In genomic region chr4:4983474-4984194, GRCm38 (mm10) we compare ENCODE assay signal across 25 mouse cellular contexts.
DNase-seq lines count a peak whose midpoint lies in the region; ATAC-seq and TF ChIP-seq lines count a peak whose summit lies in the region.
"Had no signal": no experiment of that assay in that cellular context is flagged by ENCODE, and none has a peak within 500 bp of the region (broad histone marks: within the 10 kb centered on the region; RNA-seq: fewer than 3 reads in every experiment).

No protein-coding gene starts in this region.

- ATAC-seq in hindbrain, postnatal 0 days, result peak; percentile 43; the same call in 1 of the 2 replicates
- ATAC-seq in hindbrain, embryonic 13.5 days (ENCODE audit: low FRiP score), result no peak
- peak; percentile 63; the same call in 1 of the 2 replicates for ATAC-seq in neural tube, embryonic 14.5 days (ENCODE audit: low read depth)
- peak; percentile 69; the same call in 1 of the 2 replicates for ATAC-seq in limb, embryonic 13.5 days (ENCODE audit: low FRiP score, low read depth)
- ATAC-seq: CD4-positive, CD25-positive, alpha-beta regulatory T cell, adult 4 months; forebrain, embryonic 14.5 days had no signal

- no peaks in the 10 kb centered on the region for H3K4me1 ChIP-seq in hindbrain, postnatal 0 days (ENCODE audit: insufficient read depth, low read length)
- no peaks in the 10 kb centered on the region for H3K4me1 ChIP-seq in hindbrain, embryonic 13.5 days (replicated peaks)
- H3K4me1 ChIP-seq in neural tube, embryonic 14.5 days (ENCODE audit: control insufficient read depth, insufficient read depth, low read length), result no peaks in the 10 kb centered on the region
- no peaks in the 10 kb centered on the region for H3K4me1 ChIP-seq in limb, embryonic 13.5 days
- H3K4me1 ChIP-seq: embryonic facial prominence, embryonic 15.5 days; forebrain, embryonic 10.5 days; heart, embryonic 15.5 days; hindbrain, embryonic 15.5 days had no signal

- no peaks in the 10 kb centered on the region for H3K9me3 ChIP-seq in hindbrain, postnatal 0 days (ENCODE audit: low read length)
- no peaks in the 10 kb centered on the region for H3K9me3 ChIP-seq in hindbrain, embryonic 13.5 days
- H3K9me3 ChIP-seq in neural tube, embryonic 14.5 days (ENCODE audit: control insufficient read depth, low read length), result no peaks in the 10 kb centered on the region
- no peaks in the 10 kb centered on the region for H3K9me3 ChIP-seq in limb, embryonic 13.5 days
- H3K9me3 ChIP-seq: embryonic facial prominence, embryonic 15.5 days; forebrain, embryonic 10.5 days; G1E; heart, embryonic 15.5 days; hindbrain, embryonic 15.5 days had no signal

- no peak for TF ChIP-seq CTCF in hindbrain, postnatal 0 days (IDR thresholded peaks at IDR 0.05; ENCODE audit: low read depth)
- no peak for TF ChIP-seq CTCF in left cerebral cortex, adult 2 months (IDR thresholded peaks at IDR 0.05)

- no peak for DNase-seq in hindbrain, postnatal 0 days (ENCODE audit: low spot score)
- DNase-seq in neural tube, embryonic 10.5 days (ENCODE audit: extremely low spot score, low spot score), result no peak
- DNase-seq in gastrocnemius, adult 18-20 months (ENCODE audit: low spot score), result no peak
- no peak for DNase-seq in left cerebral cortex, adult 2 months (ENCODE audit: extremely low spot score in 1 of 2, low spot score in 2 of 2)
- DNase-seq: adrenal gland, adult 8-10 months; adrenal gland, postnatal 36 days; B cell, adult 2 months; cerebellum, adult 18-20 months; cerebellum, adult 9-11 months; cerebellum, postnatal 36 days; gastrocnemius, postnatal 36 days; heart, adult 2 months; heart, postnatal 14 days had no signal

- no peak overlapping the region for H3K9ac ChIP-seq in hindbrain, postnatal 0 days (replicated peaks; ENCODE audit: low read length)
- H3K9ac ChIP-seq in hindbrain, embryonic 13.5 days, result no peak overlapping the region
- no peak overlapping the region for H3K9ac ChIP-seq in neural tube, embryonic 14.5 days (replicated peaks; ENCODE audit: low read depth, low read length)
- no peak overlapping the region for H3K9ac ChIP-seq in limb, embryonic 13.5 days
- H3K9ac ChIP-seq: embryonic facial prominence, embryonic 15.5 days; heart, embryonic 15.5 days; hindbrain, embryonic 15.5 days had no signal

- no peaks in the 10 kb centered on the region for H3K27me3 ChIP-seq in hindbrain, postnatal 0 days (ENCODE audit: insufficient read depth, low read length)
- H3K27me3 ChIP-seq in hindbrain, embryonic 13.5 days, result no peaks in the 10 kb centered on the region
- no peaks in the 10 kb centered on the region for H3K27me3 ChIP-seq in neural tube, embryonic 14.5 days (ENCODE audit: control insufficient read depth, insufficient read depth, low read length)
- H3K27me3 ChIP-seq in limb, embryonic 13.5 days, result no peaks in the 10 kb centered on the region
- H3K27me3 ChIP-seq: embryonic facial prominence, embryonic 15.5 days; heart, embryonic 15.5 days; hindbrain, embryonic 15.5 days had no signal

- 49% methylated on average over 1 of the region's 1 CpGs for WGBS in hindbrain, postnatal 0 days
- 78% methylated on average over 1 of the region's 1 CpGs for WGBS in hindbrain, embryonic 13.5 days
- 70% methylated on average over 1 of the region's 1 CpGs for WGBS in neural tube, embryonic 14.5 days
- 40% methylated on average over 1 of the region's 1 CpGs for WGBS in limb, embryonic 13.5 days

- no peaks in the 10 kb centered on the region for H3K36me3 ChIP-seq in hindbrain, postnatal 0 days (ENCODE audit: insufficient read depth, low read length)
- H3K36me3 ChIP-seq in hindbrain, embryonic 13.5 days, result no peaks in the 10 kb centered on the region
- no peaks in the 10 kb centered on the region for H3K36me3 ChIP-seq in neural tube, embryonic 14.5 days (ENCODE audit: control insufficient read depth, insufficient read depth, low read length)
- H3K36me3 ChIP-seq in limb, embryonic 13.5 days, result no peaks in the 10 kb centered on the region
- H3K36me3 ChIP-seq: embryonic facial prominence, embryonic 15.5 days; forebrain, embryonic 10.5 days; G1E; heart, embryonic 15.5 days; hindbrain, embryonic 15.5 days had no signal

- intact Hi-C loops in left cerebral cortex, adult 2 months (cut with DNase I), result no loop called here

- H3K27ac ChIP-seq in hindbrain, postnatal 0 days, result no peak overlapping the region
- H3K27ac ChIP-seq in hindbrain, embryonic 13.5 days, result no peak overlapping the region
- H3K27ac ChIP-seq in neural tube, embryonic 14.5 days (ENCODE audit: low read depth, low read length), result no peak overlapping the region
- H3K27ac ChIP-seq in limb, embryonic 13.5 days, result no peak overlapping the region
- no peak overlapping the region for H3K27ac ChIP-seq in left cerebral cortex, adult 2 months
- H3K27ac ChIP-seq: embryonic facial prominence, embryonic 15.5 days; forebrain, embryonic 10.5 days; heart, adult 2 months; heart, embryonic 15.5 days; hindbrain, embryonic 15.5 days had no signal

- H3K4me3 ChIP-seq in hindbrain, postnatal 0 days (ENCODE audit: low read length), result no peak overlapping the region
- H3K4me3 ChIP-seq in hindbrain, embryonic 13.5 days, result no peak overlapping the region
- no peak overlapping the region for H3K4me3 ChIP-seq in neural tube, embryonic 14.5 days (ENCODE audit: low read depth, low read length)
- H3K4me3 ChIP-seq in limb, embryonic 13.5 days, result no peak overlapping the region
- H3K4me3 ChIP-seq in left cerebral cortex, adult 2 months, result no peak overlapping the region
- H3K4me3 ChIP-seq: embryonic facial prominence, embryonic 15.5 days; erythroblast, embryonic 14.5 days; forebrain, embryonic 10.5 days; heart, adult 2 months; heart, embryonic 15.5 days; hindbrain, embryonic 15.5 days had no signal

- H3K4me2 ChIP-seq in hindbrain, postnatal 0 days (ENCODE audit: low read depth, low read length), result no peak overlapping the region
- no peak overlapping the region for H3K4me2 ChIP-seq in hindbrain, embryonic 13.5 days
- H3K4me2 ChIP-seq in neural tube, embryonic 14.5 days (ENCODE audit: low read depth, low read length), result no peak overlapping the region
- H3K4me2 ChIP-seq in limb, embryonic 13.5 days (replicated peaks), result no peak overlapping the region
- H3K4me2 ChIP-seq: embryonic facial prominence, embryonic 15.5 days; heart, embryonic 11.5 days; heart, embryonic 15.5 days; hindbrain, embryonic 15.5 days had no signal
